Mouse (Mus musculus): ENCODE results near the gene Slc5a10. TPM values are rescaled to one million over a fixed set of nuclear protein-coding genes. Genes with fewer than 3 reads are reported as not detected.
A peak's percentile ranks its signal among the peaks of the same experiment; 100 is the strongest.

Slc5a10 gene
- polyA plus RNA-seq, 1 experiment from 2014 or later: 0.06 TPM

- TF ChIP-seq EP300 (IDR thresholded peaks at IDR 0.05) (no peak), CTCF (IDR thresholded peaks at IDR 0.05) (no peak)
- no peaks in the 10 kb centered on the region for H3K27me3 ChIP-seq (replicated peaks; ENCODE audit: insufficient read depth, low read length)
- no peak overlapping the region for H3K4me2 ChIP-seq (replicated peaks; ENCODE audit: low read depth, low read length)
- H3K4me3 ChIP-seq (ENCODE audit: low read depth, low read length): no peak overlapping the region
- H3K4me1 ChIP-seq (ENCODE audit: insufficient read depth, low read depth, low read length): no peaks in the 10 kb centered on the region
- no peaks in the 10 kb centered on the region for H3K36me3 ChIP-seq (ENCODE audit: insufficient read depth, low read length)
- no peak for ATAC-seq
- H3K9ac ChIP-seq (replicated peaks; ENCODE audit: low read depth): no peak overlapping the region
- no peak for DNase-seq (ENCODE audit: low spot score)
- 91% methylated on average over 8 of the region's 8 CpGs for WGBS
- no peaks in the 10 kb centered on the region for H3K9me3 ChIP-seq (ENCODE audit: low read length)
- no peak overlapping the region for H3K27ac ChIP-seq (ENCODE audit: low read length)
These were observed 60.6 kb downstream of the Slc5a10 start for GRCm38 (mm10) chr11:61660001-61660400.

- ATAC-seq (no peak), DNase-seq (ENCODE audit: low spot score) (no peak)
- H3K36me3 ChIP-seq (ENCODE audit: insufficient read depth, low read length): no peaks in the 10 kb centered on the region
- 65% methylated on average over 4 of the region's 4 CpGs for WGBS
- H3K9me3 ChIP-seq (ENCODE audit: low read length): no peaks in the 10 kb centered on the region
- TF ChIP-seq EP300 (IDR thresholded peaks at IDR 0.05) (no peak), CTCF (IDR thresholded peaks at IDR 0.05) (no peak)
- H3K27ac ChIP-seq (ENCODE audit: low read length): no peak overlapping the region
- no peaks in the 10 kb centered on the region for H3K4me1 ChIP-seq (ENCODE audit: insufficient read depth, low read depth, low read length)
- H3K4me3 ChIP-seq (ENCODE audit: low read depth, low read length): no peak overlapping the region
- H3K27me3 ChIP-seq (replicated peaks; ENCODE audit: insufficient read depth, low read length): no peaks in the 10 kb centered on the region
- no peak overlapping the region for H3K9ac ChIP-seq (replicated peaks; ENCODE audit: low read depth)
- H3K4me2 ChIP-seq (replicated peaks; ENCODE audit: low read depth, low read length): no peak overlapping the region
These were observed 61.4 kb downstream of the Slc5a10 start for GRCm38 (mm10) chr11:61659011-61659858.

- H3K9ac ChIP-seq (replicated peaks; ENCODE audit: low read depth): no peak overlapping the region
- DNase-seq (ENCODE audit: low spot score) (no peak), ATAC-seq (no peak)
- H3K27ac ChIP-seq (ENCODE audit: low read length): 0 out of 2 replicates have a peak overlapping the region, but pooled peaks have one; percentile 20
- WGBS: 88% methylated on average over 3 of the region's 3 CpGs
- no peak overlapping the region for H3K4me2 ChIP-seq (replicated peaks; ENCODE audit: low read depth, low read length)
- no peaks in the 10 kb centered on the region for H3K36me3 ChIP-seq (ENCODE audit: insufficient read depth, low read length)
- H3K9me3 ChIP-seq (ENCODE audit: low read length): no peaks in the 10 kb centered on the region
- no peak overlapping the region for H3K4me3 ChIP-seq (ENCODE audit: low read depth, low read length)
- no peaks in the 10 kb centered on the region for H3K4me1 ChIP-seq (ENCODE audit: insufficient read depth, low read depth, low read length)
- H3K27me3 ChIP-seq (replicated peaks; ENCODE audit: insufficient read depth, low read length): no peaks in the 10 kb centered on the region
- TF ChIP-seq EP300 (IDR thresholded peaks at IDR 0.05): no peak
- TF ChIP-seq CTCF (IDR thresholded peaks at IDR 0.05): no peak
These were observed 62.2 kb downstream of the Slc5a10 start for GRCm38 (mm10) chr11:61658360-61658922.

GRCm38 (mm10) chr11:61657432-61657831, 63.2 kb downstream of the Slc5a10 start:
- no peak overlapping the region for H3K4me2 ChIP-seq (replicated peaks; ENCODE audit: low read depth, low read length)
- H3K36me3 ChIP-seq (ENCODE audit: insufficient read depth, low read length): no peaks in the 10 kb centered on the region
- no peak overlapping the region for H3K9ac ChIP-seq (replicated peaks; ENCODE audit: low read depth)
- H3K9me3 ChIP-seq (ENCODE audit: low read length): no peaks in the 10 kb centered on the region
- TF ChIP-seq CTCF (IDR thresholded peaks at IDR 0.05) (no peak), EP300 (IDR thresholded peaks at IDR 0.05) (no peak)
- no peak overlapping the region for H3K27ac ChIP-seq (ENCODE audit: low read length)
- no peak overlapping the region for H3K4me3 ChIP-seq (ENCODE audit: low read depth, low read length)
- ATAC-seq (no peak), DNase-seq (ENCODE audit: low spot score) (no peak)
- H3K27me3 ChIP-seq (replicated peaks; ENCODE audit: insufficient read depth, low read length): no peaks in the 10 kb centered on the region
- 66% methylated on average over 2 of the region's 2 CpGs for WGBS
- H3K4me1 ChIP-seq (ENCODE audit: insufficient read depth, low read depth, low read length): no peaks in the 10 kb centered on the region

- DNase-seq (ENCODE audit: low spot score): no peak
- Histone ChIP-seq H3K27ac (ENCODE audit: low read length) (no peak overlapping the region), H3K36me3 (ENCODE audit: insufficient read depth, low read length) (no peaks in the 10 kb centered on the region), H3K9ac (replicated peaks; ENCODE audit: low read depth) (no peak overlapping the region), H3K4me2 (replicated peaks; ENCODE audit: low read depth, low read length) (no peak overlapping the region), H3K27me3 (replicated peaks; ENCODE audit: insufficient read depth, low read length) (no peaks in the 10 kb centered on the region), H3K4me3 (ENCODE audit: low read depth, low read length) (no peak overlapping the region), H3K4me1 (ENCODE audit: insufficient read depth, low read depth, low read length) (no peaks in the 10 kb centered on the region), H3K9me3 (ENCODE audit: low read length) (no peaks in the 10 kb centered on the region)
- TF ChIP-seq EP300 (IDR thresholded peaks at IDR 0.05) (no peak), CTCF (IDR thresholded peaks at IDR 0.05) (no peak)
- no peak for ATAC-seq
- 49% methylated on average over 6 of the region's 6 CpGs for WGBS
These were observed 64.3 kb downstream of the Slc5a10 start for GRCm38 (mm10) chr11:61656148-61656850.

GRCm38 (mm10) chr11:61655649-61656048, 65.0 kb downstream of the Slc5a10 start:
- peak overlapping the region; percentile 46; the same call in 1 of the 2 replicates for H3K4me2 ChIP-seq (replicated peaks; ENCODE audit: low read depth, low read length)
- no peaks in the 10 kb centered on the region for H3K36me3 ChIP-seq (ENCODE audit: insufficient read depth, low read length)
- H3K4me3 ChIP-seq (ENCODE audit: low read depth, low read length): no peak overlapping the region
- 53% methylated on average over 4 of the region's 4 CpGs for WGBS
- H3K4me1 ChIP-seq (ENCODE audit: insufficient read depth, low read depth, low read length): no peaks in the 10 kb centered on the region
- no peak for DNase-seq (ENCODE audit: low spot score)
- H3K27ac ChIP-seq (ENCODE audit: low read length): no peak overlapping the region
- no peaks in the 10 kb centered on the region for H3K9me3 ChIP-seq (ENCODE audit: low read length)
- no peaks in the 10 kb centered on the region for H3K27me3 ChIP-seq (replicated peaks; ENCODE audit: insufficient read depth, low read length)
- TF ChIP-seq EP300 (IDR thresholded peaks at IDR 0.05) (no peak), CTCF (IDR thresholded peaks at IDR 0.05) (no peak)
- no peak for ATAC-seq
- H3K9ac ChIP-seq (replicated peaks; ENCODE audit: low read depth): no peak overlapping the region

All from lung, postnatal 0 days (tissue).